Mouse (Mus musculus) lung, postnatal 0 days (tissue): Measurements from ENCODE around the gene Tm9sf3. TPM values are rescaled to one million over a fixed set of nuclear protein-coding genes. Genes with fewer than 3 reads are reported as not detected.

Experiments used
- ATAC-seq: fragments of 200-750 bp; cut with Nextera tagmentation; 2 replicates; pipeline ENCODE4 v1.8.0; 2017; ENCODE audit warnings: moderate library complexity
- DNase-seq: peaks from one replicate; pipeline ENCODE4 v3.0.0-alpha.2; 2016; ENCODE audit warnings: low spot score
- H3K27ac ChIP-seq: fragments of 300-500 bp; sonication (generic); 2 replicates; pipeline ENCODE4 v1.5.1; 2014; ENCODE audit warnings: antibody characterized with exemption, mild to moderate bottlenecking, low read length, mixed read lengths
- H3K27me3 ChIP-seq: fragments of 300-500 bp; sonication (generic); replicated peaks from 2 replicates; pipeline ENCODE4 v1.6.1; 2014; ENCODE audit warnings: low read length, mixed read lengths; ENCODE audit not compliant: insufficient read depth
- H3K36me3 ChIP-seq: fragments of 300-500 bp; sonication (generic); 2 replicates; pipeline ENCODE4 v1.6.1; 2014; ENCODE audit warnings: low read length, mixed read lengths; ENCODE audit not compliant: insufficient read depth
- H3K4me1 ChIP-seq: fragments of 300-500 bp; sonication (generic); 2 replicates; pipeline ENCODE4 v1.6.1; 2014; ENCODE audit warnings: antibody characterized with exemption, low read depth, low read length, mixed read lengths; ENCODE audit not compliant: insufficient read depth
- H3K4me2 ChIP-seq: fragments of 300-500 bp; sonication (generic); replicated peaks from 2 replicates; pipeline ENCODE4 v1.6.1; 2014; ENCODE audit warnings: low read depth, mild to moderate bottlenecking, low read length, moderate library complexity, mixed read lengths
- H3K4me3 ChIP-seq: fragments of 300-500 bp; sonication (generic); 2 replicates; pipeline ENCODE4 v1.5.1; 2014; ENCODE audit warnings: low read depth, low read length
- H3K9ac ChIP-seq: fragments of 300-500 bp; sonication (generic); replicated peaks from 2 replicates; pipeline ENCODE4 v1.6.1; 2014; ENCODE audit warnings: low read depth, mild to moderate bottlenecking
- H3K9me3 ChIP-seq: fragments of 300-500 bp; sonication (generic); 2 replicates; pipeline ENCODE4 v1.6.1; 2016; ENCODE audit warnings: low read length, mixed read lengths
- CTCF ChIP-seq: IDR thresholded peaks from 2 replicates; pipeline ENCODE4 v1.5.1; 2016; ENCODE audit warnings: antibody characterized with exemption, mild to moderate bottlenecking
- EP300 ChIP-seq: IDR thresholded peaks from 2 replicates; pipeline ENCODE4 v1.6.1; 2016; ENCODE audit warnings: antibody characterized with exemption, mild to moderate bottlenecking, control low read depth
- WGBS: fragments of 180-500 bp; shearing (Covaris S2); extraction: QIAGEN DNeasy Blood & Tissue Kit; methylation state at CpG from one replicate; pipeline ENCODE4 v1.1.7; 2014; 5-methylcytosine and 5-hydroxymethylcytosine counted together
- polyA plus RNA-seq: library from polyadenylated mRNA; unstranded; fragments of >200 nt; fragmentation: Nextera tagmentation; extraction: Ambion mirVana; gene quantifications from 2 replicates; pipeline ENCODE4 v1.2.1, GENCODE M21; 2015

The Tm9sf3 gene
- polyA plus RNA-seq, 1 experiment from 2014 or later, result 93.7 TPM

DNA sequence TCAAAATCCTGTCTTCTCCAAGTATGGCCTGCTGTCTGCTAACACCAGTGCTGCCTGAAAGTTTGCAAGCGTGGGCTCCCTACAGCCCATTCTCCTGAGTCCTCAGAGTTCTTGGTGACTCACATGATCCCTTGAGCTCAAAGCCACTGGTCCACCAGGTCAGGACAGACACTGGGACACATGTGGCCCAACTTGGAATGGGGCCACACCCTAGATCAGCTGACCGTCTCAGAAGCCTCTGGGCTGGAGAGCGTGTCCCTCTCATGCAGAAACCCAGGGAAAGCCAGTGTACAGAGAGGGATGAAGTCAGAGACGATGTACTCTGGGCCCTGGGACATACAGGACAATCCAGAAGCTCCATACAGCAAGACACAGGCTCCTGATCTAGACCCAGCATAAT lies 18.4 kb upstream of the Tm9sf3 start:
- Histone ChIP-seq H3K4me2 (no peak overlapping the region), H3K9me3 (no peaks in the 10 kb centered on the region), H3K9ac (no peak overlapping the region), H3K27me3 (no peaks in the 10 kb centered on the region), H3K36me3 (no peaks in the 10 kb centered on the region), H3K27ac (no peak overlapping the region), H3K4me3 (no peak overlapping the region), H3K4me1 (no peaks in the 10 kb centered on the region)
- WGBS, result 81% methylated on average over 4 of the region's 4 CpGs
- ATAC-seq (no peak), DNase-seq (no peak)
- TF ChIP-seq CTCF, result no peak
- no peak for TF ChIP-seq EP300

DNA sequence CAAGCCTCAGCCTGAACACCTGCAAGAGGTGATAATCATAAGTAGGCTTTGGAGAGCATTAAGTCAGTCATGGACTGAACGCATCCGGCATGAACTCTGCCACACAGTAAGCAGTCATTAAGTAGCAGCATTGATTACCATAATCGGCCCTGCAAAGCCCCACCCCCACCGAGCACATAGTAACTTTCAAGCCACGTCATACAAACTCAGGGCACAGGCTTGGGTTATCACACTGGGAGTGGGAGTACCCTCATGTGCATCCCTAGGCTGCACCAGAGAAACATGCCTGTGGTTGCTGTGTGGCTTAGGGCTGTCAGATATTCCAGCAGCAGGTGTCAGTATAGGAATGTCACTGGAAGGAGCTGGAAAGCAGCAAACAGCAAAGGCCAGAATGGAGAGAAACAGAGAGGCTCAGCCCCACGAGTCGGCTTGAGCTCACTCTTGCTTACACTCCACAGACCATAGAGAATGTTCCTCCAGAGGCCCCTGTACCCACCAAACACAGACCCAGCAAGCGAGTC lies 16.0 kb upstream of the Tm9sf3 start:
- H3K4me2 ChIP-seq, result no peak overlapping the region
- no peak overlapping the region for H3K9ac ChIP-seq
- H3K27ac ChIP-seq, result no peak overlapping the region
- H3K4me3 ChIP-seq, result no peak overlapping the region
- no peaks in the 10 kb centered on the region for H3K9me3 ChIP-seq
- WGBS, result 71% methylated on average over 8 of the region's 8 CpGs
- ATAC-seq (no peak), DNase-seq (no peak)
- H3K4me1 ChIP-seq, result no peaks in the 10 kb centered on the region
- TF ChIP-seq CTCF (no peak), EP300 (no peak)
- no peaks in the 10 kb centered on the region for H3K27me3 ChIP-seq
- H3K36me3 ChIP-seq, result no peaks in the 10 kb centered on the region

GRCm38 (mm10) chr19:41278606-41279005 lies 14.8 kb upstream of the Tm9sf3 start:
- Histone ChIP-seq H3K4me1 (no peaks in the 10 kb centered on the region), H3K4me2 (no peak overlapping the region), H3K36me3 (no peaks in the 10 kb centered on the region), H3K9me3 (no peaks in the 10 kb centered on the region), H3K9ac (no peak overlapping the region), H3K27me3 (no peaks in the 10 kb centered on the region), H3K4me3 (no peak overlapping the region), H3K27ac (no peak overlapping the region)
- no peak for DNase-seq
- no peak for ATAC-seq
- WGBS, result 76% methylated on average over 7 of the region's 7 CpGs
- TF ChIP-seq EP300 (no peak), CTCF (no peak)

DNA sequence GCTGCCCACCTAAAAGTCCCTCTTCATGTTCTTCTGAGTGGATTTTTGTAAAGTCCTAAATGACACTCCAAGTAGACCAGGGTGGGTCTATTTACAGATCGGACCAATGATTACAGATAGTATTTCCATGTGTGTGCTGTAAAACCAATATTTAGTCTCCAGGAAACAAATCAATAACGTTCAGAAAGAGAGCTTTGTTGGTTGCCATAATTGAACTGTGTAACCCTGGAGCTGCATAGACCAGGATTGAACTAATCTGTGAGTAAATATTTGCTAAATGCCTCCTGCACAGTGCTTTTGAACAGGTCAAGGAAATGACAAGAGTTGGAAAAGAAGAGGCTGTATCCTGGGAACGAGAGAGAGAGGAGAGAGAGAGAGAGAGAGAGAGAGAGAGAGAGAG lies 11.8 kb upstream of the Tm9sf3 start:
- Histone ChIP-seq H3K4me1 (no peaks in the 10 kb centered on the region), H3K9ac (no peak overlapping the region), H3K4me3 (no peak overlapping the region), H3K36me3 (no peaks in the 10 kb centered on the region), H3K9me3 (no peaks in the 10 kb centered on the region), H3K4me2 (no peak overlapping the region), H3K27me3 (no peaks in the 10 kb centered on the region), H3K27ac (no peak overlapping the region)
- DNase-seq, result no peak
- TF ChIP-seq EP300, result no peak
- no peak for TF ChIP-seq CTCF
- WGBS, result 49% methylated on average over 3 of the region's 3 CpGs
- no peak for ATAC-seq

- TF ChIP-seq EP300, result no peak
- no peak for TF ChIP-seq CTCF
- WGBS, result 72% methylated on average over 7 of the region's 7 CpGs
- H3K9me3 ChIP-seq, result no peaks in the 10 kb centered on the region
- H3K27me3 ChIP-seq, result no peaks in the 10 kb centered on the region
- no peak overlapping the region for H3K4me3 ChIP-seq
- ATAC-seq (no peak), DNase-seq (no peak)
- H3K36me3 ChIP-seq, result no peaks in the 10 kb centered on the region
- no peak overlapping the region for H3K4me2 ChIP-seq
- no peak overlapping the region for H3K9ac ChIP-seq
- no peak overlapping the region for H3K27ac ChIP-seq
- no peaks in the 10 kb centered on the region for H3K4me1 ChIP-seq
Observed at GRCm38 (mm10) chr19:41270906-41271305, 7.1 kb upstream of the Tm9sf3 start.

- H3K4me1 ChIP-seq, result no peaks in the 10 kb centered on the region
- H3K27me3 ChIP-seq, result no peaks in the 10 kb centered on the region
- 38% methylated on average over 9 of the region's 9 CpGs for WGBS
- no peak for TF ChIP-seq CTCF
- peak; percentile 47 for TF ChIP-seq EP300
- no peaks in the 10 kb centered on the region for H3K9me3 ChIP-seq
- DNase-seq (peak; percentile 84), ATAC-seq (peak; percentile 93)
- H3K4me3 ChIP-seq, result no peak overlapping the region
- no peak overlapping the region for H3K9ac ChIP-seq
- no peaks in the 10 kb centered on the region for H3K36me3 ChIP-seq
- H3K27ac ChIP-seq, result no peak overlapping the region
- H3K4me2 ChIP-seq, result no peak overlapping the region
Observed at GRCm38 (mm10) chr19:41270151-41270727, 6.4 kb upstream of the Tm9sf3 start.
